Mouse (Mus musculus): ENCODE measurements around the gene Adora3.

Gene Adora3

DNA sequence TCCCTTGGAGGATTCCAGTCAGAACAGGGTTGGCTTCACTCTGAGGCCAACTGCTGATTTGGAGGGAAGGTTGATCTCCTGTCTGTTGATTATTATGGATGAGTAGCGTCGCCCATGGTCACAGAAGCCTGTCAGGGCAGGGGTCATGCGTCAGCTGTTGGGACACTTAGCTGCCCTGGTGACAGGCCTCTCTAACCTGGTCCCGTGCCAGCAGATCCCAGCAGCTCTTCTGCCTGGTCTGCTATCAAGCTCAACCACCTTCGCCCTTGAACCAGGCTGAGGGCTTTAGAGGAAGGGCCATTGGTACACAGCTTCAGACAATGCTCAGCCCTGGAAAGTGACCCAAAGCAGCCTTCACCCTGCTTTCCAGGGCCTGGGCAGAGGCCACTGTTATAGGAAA is 5.4 kb downstream of the Adora3 start:
- DNase-seq (ENCODE audit: low read depth): no peak

DNA sequence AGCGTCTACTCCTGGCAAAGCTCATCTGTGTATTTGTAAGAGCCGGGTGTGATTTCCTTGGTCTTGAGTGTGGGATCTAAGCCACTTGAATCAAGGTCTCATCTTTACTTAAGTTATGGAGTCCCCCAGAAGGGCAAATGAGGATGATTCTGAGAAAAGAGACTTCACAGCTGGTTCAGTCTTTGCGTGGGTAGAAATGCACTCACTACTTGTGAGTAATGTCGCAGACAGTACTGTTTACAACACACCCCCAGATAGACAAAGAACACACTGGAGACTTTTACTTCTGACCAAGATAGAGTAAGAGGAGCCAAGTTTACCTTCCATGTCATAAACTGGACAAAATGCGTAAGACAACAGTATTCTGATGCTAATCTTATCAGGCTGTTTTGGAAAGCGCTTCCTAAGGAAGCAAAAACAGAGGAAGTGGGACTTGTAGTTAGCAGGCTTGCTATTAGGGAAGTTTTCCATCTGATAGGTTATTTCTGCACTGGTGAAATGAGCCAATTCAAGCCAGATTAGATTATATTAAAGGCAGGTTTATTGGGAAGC is 6.7 kb downstream of the Adora3 start:
- DNase-seq (ENCODE audit: low read depth): no peak

DNA sequence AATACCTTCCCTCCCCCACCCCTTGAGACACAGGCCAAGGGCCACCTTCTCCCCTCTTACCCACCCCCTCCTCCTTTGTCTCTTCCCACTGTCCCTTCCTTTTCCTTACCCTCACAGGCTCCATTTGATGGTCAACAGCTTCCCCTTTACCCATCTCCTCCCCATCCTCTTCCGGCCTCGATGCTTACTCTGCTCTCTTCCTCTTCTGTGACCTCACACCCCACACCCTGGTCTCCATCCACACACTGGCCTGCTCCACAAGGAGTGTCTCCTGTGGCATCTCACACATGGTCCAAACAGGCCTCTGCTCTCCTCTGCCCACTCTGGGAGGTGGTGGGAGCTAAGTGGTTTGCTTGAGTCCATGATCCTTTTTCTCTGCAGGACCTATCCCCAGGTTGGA is 7.3 kb downstream of the Adora3 start:
- no peak for DNase-seq (ENCODE audit: low read depth)

DNA sequence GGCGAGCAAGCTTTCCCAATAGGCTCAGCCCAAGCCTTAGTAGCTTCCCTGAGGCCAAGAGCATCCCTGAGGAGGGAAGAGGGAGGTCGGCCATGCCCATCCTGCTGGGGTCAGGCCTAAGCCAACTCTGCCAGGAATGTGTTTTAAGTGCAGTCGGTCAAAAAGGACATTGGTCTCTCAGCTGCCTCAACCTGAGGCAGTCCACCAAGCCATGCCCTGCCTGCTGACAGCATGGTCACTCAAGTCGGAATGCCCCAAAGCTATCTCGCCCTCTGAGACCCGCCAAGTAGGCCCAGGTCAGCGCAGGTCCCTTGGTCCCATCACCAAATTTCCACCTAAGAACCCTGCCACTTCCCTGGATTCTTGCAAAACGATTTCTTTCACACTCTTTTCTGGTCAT is 8.1 kb downstream of the Adora3 start:
- no peak for DNase-seq (ENCODE audit: low read depth)

DNA sequence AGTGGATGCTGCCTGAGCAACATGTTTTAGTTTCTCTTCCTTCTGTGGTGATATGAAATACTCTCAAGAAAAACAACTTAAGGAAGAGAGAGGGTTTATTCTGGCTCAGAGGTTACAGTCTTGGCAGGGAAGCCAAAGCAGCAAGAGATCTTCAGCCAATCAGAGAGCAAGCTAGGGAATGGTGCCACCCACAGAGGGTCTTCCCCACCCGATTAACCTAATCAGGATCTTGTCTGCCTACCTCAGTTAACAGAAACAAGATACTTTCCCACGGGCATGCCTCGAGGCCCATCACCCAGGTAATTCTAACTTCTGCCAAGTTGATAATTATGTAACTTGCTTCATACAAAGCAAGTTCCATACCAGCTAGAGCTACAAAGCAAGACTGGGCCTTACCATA is 9.8 kb downstream of the Adora3 start:
- no peak for DNase-seq (ENCODE audit: low read depth)

DNA sequence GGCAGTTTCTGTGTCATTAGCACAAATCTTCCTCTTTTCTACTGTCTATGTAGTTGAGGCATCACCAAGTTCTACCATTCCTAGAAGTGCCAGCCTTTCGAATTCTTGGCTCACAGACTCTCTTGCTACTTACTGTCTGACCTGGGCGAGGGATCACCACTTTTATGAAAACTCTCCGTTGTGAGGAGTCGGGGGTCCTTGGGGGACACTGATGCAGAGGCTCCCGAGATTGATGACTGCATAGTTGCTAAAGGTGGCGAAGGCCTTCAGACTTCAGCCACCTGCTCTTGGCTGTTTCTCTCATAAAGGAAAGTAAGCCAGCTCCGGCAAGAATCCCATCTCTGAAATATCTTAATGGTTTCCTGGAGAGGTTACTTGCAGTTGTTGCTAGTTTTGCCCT is 11.4 kb downstream of the Adora3 start:
- no peak for DNase-seq (ENCODE audit: low read depth)

DNA sequence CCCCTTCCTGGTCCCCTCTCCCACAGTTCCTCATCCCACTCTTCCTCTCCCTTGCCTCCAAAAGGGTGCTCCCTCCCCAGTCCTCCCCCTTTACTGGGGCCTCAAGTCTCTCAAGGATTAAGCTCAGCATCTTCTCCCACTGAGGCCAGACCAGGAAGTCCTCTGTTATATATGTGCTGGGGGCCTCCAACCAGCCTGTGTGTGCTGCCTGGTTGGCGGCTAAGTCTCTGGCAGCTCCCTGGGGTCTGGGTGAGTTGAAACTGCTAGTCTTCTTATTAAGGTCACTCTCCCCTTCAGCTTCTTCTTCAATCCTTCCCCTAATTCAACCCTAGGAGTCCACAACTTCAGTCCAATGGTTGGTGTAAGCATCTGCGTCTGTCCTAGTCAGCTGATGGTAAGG is 12.5 kb downstream of the Adora3 start:
- no peak for DNase-seq (ENCODE audit: low read depth)

DNA sequence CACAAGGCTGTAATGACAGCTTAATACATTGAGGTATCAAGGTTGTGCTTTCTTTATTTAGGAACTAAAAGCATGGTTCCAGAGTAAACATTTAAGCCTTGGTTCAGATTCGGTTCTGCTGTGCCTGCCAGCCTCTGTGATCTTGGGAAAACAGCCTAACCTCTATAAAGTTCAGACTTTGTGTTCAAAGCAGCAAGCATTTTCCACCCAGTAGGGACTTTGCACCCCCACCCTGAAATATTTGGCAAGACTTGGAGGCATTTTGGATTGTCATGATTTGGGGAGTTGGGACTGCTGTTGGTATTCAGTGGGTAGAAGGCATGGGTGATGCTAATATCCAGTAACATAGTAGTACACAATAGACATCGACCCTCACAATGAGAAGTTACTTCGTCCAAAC is 18.3 kb downstream of the Adora3 start:
- no peak for DNase-seq (ENCODE audit: low read depth)

DNA sequence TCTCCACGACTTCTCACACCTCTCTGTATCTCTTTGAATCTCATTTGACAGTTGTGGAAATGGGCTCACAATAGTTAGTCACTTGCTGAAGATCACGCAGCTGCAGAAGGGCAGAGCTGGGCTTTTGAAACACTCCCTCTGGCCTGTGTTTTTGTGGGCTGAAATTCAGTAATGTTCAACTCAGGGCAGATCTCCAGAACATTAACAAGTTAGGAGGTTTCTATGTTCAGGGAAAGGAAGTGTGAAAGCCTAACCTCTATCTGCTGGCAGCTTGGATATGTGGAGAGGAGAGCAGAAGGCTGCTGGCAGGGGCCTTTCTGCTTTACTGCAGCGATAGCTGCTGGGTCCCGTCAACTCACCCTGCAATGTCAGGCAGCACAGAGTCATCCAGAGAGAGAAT is 19.6 kb downstream of the Adora3 start:
- DNase-seq (ENCODE audit: low read depth): no peak

DNA sequence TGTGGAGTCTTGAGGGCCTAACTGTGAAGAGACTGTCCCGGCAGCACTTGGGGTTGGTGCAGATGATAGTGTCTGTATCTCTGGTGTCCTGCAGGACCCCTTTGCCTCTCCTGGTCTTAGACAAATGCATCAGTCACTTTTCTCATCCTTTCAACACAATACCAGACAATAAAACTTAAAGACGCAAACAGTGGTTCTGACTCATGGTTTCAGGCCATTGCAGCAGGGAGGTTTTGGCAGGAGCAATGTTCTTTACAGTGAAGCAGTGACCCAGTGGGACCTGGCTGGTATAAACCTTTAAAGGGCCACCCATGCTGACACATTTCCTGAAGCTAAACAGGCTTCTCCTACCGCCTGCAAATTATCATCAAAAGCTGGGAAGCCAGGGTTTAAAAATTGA is 20.5 kb downstream of the Adora3 start:
- no peak for DNase-seq (ENCODE audit: low read depth)

DNA sequence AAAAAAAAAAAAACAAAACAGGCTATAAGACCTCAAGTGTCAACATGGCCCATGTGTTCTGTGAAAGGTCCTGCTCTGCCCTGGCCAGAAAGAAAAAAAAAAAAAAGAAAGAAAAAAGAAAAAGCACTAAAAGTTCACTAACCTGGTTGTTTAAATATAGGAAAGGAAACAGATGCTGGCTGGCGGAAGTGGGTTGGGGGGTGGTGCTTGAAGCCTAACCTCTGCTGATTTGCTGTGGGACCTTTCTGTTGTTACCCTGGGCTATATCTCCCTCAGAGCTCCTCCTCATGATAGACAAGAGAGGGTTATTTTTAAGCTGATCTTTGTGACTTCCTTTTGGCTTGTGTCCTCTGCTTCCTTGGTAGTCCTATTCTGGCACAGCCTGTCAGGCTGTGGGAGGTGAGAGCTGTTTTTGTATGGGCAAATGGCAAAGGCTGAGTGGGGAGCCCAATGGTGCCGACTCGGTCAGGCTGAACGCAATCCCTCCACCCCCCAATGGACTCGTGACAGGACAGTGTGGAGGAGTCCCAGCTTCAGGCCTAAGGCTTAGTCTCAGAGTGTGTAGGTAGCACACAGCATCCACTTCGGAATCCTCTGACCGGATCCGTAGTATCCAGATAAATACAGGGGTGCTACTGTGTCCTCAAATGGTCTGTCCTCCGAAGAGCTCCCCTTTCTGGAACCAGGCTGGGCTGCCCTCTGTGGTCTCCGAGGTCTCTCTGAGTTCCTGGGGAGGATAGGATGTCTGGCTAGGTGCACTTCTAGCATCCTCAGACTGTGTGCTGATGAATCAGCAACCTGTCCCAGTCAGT is 21.3 kb downstream of the Adora3 start:
- peak; percentile 86 for DNase-seq (ENCODE audit: low read depth)

DNA sequence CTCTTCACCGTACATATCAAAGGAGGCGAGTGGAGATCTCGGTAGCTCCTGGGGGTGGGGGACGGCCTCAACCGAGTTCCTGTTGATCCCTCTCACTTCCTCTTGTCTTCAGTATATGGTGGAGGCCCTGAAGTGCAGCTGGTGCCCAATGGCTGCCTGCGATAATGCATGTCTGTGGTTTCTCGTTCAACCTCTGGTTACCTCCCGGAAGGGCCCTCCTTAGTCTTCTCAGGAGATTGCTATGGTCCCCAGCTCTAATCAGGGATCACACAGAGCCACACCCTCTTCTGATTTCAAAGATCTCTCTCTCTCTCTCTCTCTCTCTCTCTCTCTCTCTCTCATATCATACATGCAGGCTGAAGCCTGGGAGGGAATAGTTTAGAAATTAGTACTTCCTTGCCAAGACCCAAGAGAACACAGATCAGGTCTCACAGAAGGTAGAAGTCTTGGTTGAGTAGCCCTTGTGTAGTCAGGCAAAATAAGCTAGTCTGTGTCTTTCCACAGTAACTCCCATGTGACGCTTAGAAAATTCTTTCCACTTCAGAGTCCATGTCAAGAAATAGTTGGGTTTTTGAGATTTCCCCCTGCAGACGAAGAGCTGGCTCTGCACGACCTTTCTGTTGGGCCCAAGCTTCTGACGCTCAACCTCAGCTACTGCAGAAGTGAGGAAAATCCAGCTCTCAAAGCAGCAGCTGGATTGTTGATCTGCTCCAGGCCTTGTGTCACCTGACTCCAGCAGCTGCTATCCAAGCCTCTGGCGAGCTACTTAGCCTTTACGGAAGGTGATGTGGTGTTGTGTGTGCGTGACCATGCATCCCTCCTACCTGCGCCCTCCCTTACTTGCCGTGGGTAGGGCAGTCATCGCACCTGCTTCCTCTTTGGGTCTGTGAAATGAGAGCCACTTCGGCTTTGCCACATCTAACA is 22.2 kb downstream of the Adora3 start:
- DNase-seq (ENCODE audit: low read depth): peak; percentile 82

DNA sequence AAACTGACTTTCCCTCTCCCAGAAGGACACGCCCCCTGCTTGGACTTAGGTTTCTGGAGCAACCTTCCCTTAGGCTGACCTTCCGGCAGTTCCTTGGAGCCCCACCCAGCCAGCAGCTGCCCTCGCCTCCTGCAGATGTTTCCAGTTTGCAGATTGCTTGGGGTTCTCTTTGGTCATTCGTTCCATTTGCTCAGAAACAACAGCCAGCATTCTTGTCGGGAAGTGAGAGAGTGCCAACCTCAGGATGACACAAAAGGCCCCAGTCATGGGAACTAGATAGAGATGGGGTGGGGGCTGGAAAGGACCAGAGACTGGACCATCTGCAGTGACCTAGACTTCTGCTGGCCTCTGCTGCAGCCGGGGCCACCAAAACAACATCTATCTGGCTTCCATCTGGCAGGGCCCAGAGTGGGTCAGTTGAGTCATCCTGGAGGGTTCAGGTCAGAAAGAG is 23.3 kb downstream of the Adora3 start:
- no peak for DNase-seq (ENCODE audit: low read depth)

DNA sequence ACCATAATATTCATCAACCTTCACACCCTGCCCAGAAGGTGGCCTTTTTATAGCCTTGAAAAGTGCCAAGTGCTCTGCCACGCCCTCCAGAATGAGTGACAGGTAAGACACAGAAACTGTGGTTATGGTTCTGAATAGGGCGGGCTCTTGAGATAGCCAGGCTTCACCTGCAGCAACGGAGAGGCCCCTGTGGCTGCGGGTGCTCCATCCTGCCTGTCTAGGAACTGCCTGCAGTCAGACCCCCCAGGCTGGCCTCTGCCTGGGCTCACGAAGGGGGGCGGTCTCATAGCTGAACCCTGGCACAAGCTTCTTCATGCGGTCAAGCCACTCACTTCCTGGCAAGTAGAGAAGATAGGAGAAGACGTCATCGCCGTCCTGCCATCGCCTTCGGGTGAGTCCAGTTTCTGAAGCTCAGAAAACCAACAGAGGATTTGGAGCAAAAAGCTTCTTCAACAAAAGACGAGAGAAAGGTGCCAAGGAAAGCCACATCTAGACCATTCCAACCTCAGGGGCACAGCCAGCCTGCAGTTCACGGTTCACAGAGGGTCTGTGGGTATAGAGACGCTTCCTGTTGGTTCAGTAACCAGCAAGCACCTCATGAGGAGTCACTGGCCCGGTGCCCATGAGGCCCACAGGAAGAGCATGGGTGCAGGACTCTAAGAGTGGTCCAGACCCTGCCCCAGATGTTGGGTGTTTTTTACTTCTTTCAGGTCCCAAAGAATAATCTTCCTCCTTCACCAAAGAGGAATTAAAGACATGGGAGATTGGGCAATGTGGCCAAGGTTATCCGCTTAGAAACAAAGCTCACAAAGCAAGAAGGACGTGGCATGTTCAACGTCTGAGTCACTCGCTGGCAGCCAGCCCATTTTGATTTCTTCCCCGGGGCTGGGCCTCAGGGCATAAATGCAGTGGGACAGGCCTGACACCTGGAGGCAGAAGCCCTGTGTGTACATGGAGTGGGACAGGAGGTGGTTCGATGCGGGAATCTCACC is 24.2 kb downstream of the Adora3 start:
- peak; percentile 91 for DNase-seq (ENCODE audit: low read depth)

DNA sequence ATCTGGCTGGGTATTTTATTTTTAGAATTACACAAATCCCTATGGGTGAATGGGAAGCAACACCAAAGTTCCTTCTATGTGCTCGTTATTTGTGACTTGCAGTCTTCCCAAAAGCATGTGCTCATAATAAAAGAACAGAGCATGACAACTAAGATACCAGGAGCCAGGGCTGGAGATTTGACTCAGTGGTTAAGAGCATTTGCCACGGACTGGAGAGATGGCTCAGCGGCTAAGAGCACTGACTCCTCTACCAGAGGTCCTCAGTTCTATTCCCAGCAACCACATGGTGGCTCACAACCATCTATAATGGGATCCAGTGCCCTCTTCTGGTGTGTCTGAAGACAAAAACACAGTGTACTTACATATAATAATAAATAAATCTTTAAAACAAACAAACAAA is 26.2 kb downstream of the Adora3 start:
- DNase-seq (ENCODE audit: low read depth): no peak

DNA sequence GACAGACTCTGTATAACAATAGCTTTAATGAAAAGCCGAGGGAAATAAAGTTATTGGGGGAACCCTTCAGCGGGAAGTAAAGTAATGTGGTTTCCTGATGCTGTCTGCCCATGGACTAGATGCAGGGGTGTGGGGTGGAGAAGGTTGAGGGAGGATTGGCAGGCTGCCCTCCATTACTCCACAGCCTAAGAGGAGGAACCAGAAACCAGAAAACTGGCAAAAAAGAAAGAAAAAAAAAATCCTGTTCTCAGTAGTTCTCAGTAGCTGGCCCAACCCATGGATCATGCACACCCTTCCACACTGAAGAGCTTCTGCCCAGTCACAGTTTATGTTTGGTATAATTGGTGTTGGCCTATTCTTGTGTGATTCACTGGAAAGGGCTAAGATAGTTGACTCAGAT is 27.7 kb downstream of the Adora3 start:
- no peak for DNase-seq (ENCODE audit: low read depth)

DNA sequence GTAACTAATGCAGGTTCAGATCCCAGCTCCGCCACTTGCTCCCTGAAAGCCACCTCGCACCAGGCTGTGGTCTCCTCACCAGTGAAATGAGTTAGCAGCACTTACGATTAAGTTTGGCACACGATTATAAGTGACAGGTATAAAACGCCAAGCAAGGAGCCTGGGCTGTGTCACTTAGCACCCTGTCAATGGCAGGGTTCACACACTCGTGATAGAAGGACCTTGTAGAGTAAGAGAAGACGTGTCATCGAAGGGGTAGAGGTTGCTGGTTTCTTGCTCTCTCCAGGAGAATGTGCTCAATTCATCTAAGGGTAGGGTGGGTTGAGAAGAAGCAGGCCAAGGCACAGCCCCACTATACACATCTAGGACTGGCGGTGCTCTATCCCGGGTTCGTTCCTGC is 28.2 kb downstream of the Adora3 start:
- DNase-seq (ENCODE audit: low read depth): no peak

DNA sequence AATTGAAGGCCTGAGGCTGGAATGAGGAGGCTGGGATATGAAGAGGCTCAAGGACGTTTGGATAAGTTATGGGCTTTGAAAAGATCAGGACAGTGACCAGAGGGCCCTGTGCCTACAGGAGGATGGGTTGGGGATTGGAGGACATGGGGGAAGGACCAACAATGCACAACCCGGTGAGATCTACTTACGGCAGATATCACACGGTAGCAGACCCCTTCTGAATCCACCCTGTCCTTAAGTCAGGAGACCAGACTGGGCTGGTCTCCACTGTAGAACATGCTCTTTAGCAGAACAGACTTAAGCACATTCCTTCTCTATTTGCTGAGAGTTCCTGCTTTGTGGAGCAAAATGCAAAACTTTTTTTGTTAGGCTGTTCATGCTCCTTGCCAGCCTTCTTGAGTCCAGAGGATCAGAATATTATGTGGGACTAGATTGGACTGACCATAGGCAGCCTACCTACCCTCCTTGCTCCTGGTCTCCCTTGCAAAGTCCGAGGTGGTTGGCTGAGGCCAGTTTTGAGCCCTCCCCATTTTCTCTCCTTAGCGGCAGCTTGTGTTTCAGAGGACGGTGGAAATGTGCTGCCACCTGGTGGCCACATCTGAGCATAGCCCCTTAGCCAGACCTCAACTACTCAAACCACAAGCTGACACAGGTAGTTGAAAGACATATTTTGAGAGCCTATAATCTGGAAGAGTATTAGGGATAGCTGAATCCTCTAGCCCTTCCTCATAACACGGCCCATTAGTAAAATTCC is 28.9 kb downstream of the Adora3 start:
- DNase-seq (ENCODE audit: low read depth): peak; percentile 93

DNA sequence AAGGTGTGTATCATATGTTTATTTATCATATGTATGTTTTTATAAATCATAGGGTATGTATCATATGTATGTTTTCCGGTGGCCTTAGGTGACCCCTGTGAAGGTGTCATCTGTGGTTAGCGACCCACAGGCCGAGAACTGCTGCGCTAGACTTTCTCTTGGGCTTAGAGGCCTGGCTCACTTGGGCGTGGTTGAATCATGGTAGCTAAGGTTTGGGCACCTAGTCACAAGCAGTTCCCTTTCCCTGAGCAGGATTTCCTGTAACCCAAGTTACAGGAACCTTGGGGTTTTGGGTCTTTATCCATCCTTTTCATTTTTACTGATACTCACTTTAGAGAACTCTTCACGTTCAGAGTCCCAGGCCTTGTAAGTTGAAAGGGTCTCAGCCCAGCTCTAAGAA is 29.6 kb downstream of the Adora3 start:
- DNase-seq (ENCODE audit: low read depth): peak; percentile 33

DNA sequence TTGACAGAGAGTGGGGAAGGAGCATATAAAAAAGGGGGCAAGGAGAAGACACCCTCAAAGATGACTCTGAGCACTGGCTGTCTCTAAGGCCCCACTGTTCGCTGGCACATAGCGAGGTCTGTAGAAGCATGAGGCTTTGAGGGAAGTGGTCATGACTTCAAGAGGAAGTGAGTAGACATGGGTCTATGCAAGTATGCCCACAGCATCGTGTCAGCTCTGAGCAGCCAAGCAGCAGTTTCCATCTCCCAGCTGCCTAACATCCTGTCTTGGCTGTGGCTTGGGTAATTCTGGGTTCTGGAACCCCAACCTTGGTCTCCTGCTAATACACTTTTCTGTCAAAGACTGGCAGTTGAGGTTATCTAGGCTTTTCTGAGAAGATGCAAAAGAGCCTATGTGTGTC is 30.1 kb downstream of the Adora3 start:
- DNase-seq (ENCODE audit: low read depth): peak; percentile 59

DNA sequence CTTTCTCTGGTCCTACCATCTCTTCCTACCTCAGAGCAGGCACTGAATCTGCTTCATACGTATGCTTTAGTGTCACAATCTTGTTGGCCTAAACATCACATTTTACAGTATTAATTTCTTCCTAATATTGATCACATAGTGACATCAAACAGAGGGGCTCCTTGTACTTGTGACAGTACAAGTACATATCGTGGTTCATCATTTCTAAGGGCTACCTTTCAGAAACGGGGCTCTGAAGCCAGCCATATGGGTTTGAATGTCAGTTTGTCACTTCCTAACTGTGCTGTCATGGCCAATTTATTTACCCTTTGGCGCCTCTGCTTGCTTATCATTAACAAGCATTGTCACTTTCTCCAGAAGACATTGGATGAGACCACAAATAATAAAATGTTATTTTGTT is 30.8 kb downstream of the Adora3 start:
- DNase-seq (ENCODE audit: low read depth): no peak

All from naive thymus-derived CD4-positive, alpha-beta T cell, adult 2 months (primary cell).